Mouse (Mus musculus) heart, postnatal 10 days (tissue): ENCODE data around the gene Pecr. TPM values are rescaled to one million over a fixed set of nuclear protein-coding genes. Genes with fewer than 3 reads are reported as not detected.

ENCODE experiments used
- DNase-seq, 2 experiments: peaks; one replicate each; pipeline ENCODE4 v3.0.0; 2021
- intact Hi-C: fragments of 180-260 bp; cut with DNase I; formaldehyde crosslinking; loops from one replicate; pipeline ENCODE4 v1.15.1; 2025
- total RNA-seq, 2 experiments: library from RNA; stranded (reverse); gene quantifications; 2 replicates each; pipeline ENCODE4 v1.2.3; 2021

The Pecr gene
- total RNA-seq, 2 experiments from 2014 or later = 12.6 to 13.0 TPM

- no peak for DNase-seq
- intact Hi-C loops = no loop called here
Measured at GRCm38 (mm10) chr1:72210803-72211679, 73.1 kb downstream of the Pecr start.

Other genes with a start within 250 kb of the Pecr start
- 10 to 100 TPM; 30.2 to 31.0 TPM for gene Mreg, start 72.0 kb downstream of the Pecr start, total RNA-seq
- gene Tmem169, start 55 bp upstream of the Pecr start, total RNA-seq = under 1 TPM in 1 of 2 experiments, not detected in 1; 0.19 TPM
- 10 to 100 TPM; 13.4 to 14.0 TPM for gene Xrcc5, start 23.1 kb upstream of the Pecr start, total RNA-seq